Mouse (Mus musculus) urinary bladder, postnatal 36 days (tissue): ENCODE measurements around the gene Prkag3.

Experiments
- DNase-seq, 2 experiments: peaks; one replicate each; pipeline ENCODE4 v3.0.0; 2022; ENCODE audit warnings: low spot score in 2 of 2, mixed read lengths in 1 of 2

The Prkag3 gene

GRCm38 (mm10) chr1:74759773-74760172 lies 10.8 kb upstream of the Prkag3 start:
- peak in 1 of 2 experiments; percentile 51 for DNase-seq

DNA sequence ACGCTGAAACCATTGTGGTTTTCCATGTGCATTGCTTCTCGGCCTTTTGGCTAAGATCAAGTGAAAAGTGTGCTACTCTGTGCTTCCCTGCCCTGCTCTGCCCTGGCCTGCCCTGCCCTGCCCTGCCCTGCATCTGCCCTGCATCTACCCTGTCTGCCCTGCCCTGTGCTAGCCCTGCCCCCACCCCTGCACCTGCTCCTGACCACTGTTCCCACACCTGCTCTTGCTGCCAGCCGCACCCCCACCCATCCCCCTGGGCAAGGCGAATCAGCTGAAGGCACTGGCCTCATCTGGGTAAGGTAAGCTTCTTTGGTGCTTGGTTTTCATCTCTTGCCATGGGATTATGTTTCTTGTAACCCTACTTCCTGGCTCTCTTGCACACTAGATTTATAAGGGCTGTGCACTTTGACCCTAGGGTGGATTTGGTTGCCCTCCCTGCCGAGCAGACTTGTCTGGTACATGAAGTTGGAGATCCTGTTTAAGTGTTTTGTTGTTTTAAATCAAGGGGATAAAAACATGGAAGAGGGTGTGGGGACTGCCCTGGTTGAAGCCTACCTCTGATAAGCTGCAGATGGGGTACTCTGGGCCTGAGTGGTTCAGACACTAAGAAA lies 5.3 kb upstream of the Prkag3 start:
- no peak for DNase-seq

- no peak for DNase-seq
Observed at GRCm38 (mm10) chr1:74753266-74753974, 4.4 kb upstream of the Prkag3 start.

DNA sequence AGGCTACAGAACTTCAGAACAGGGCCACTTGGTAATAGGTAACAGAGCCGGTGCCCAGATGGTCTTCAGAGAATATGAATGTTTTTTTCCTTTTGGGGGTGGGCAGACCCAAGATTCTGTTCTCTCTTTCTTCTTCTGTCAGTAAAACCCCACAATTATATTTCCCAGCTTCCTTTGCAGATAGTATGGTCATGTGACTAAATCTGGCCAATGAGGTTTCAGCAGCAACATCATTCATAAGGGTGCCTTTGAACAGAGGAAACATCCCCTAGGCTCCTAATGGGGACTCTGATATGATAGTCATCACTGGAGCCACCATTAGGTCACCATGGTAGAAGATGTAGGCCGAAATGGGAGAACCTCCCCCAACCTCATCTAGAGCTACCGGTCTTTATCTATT lies 3.8 kb upstream of the Prkag3 start:
- DNase-seq = no peak

GRCm38 (mm10) chr1:74752150-74752549 lies 3.1 kb upstream of the Prkag3 start:
- no peak for DNase-seq

GRCm38 (mm10) chr1:74750683-74751082 lies 1.7 kb upstream of the Prkag3 start:
- no peak for DNase-seq

DNA sequence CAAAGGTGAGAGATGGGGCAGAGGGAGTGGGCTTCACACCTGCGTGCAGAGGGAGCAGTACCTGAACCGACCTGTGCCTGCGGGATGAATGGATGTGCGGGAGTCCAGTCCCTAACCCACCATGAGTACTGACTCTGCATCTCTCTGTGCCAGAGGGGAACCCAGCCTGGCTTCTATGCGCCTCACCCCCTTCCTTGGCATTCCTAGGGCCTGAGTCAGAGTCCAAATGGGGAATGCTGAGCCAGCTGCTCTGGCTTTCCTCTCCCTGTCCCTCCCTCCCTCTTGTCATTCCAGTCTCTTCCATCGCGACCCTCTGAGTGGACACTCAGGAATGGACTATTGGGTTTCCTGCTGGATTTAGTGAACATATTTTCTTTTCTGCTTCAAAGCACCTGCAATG lies 280 bp upstream of the Prkag3 start:
- peak; percentile 43 to 57 for DNase-seq

DNA sequence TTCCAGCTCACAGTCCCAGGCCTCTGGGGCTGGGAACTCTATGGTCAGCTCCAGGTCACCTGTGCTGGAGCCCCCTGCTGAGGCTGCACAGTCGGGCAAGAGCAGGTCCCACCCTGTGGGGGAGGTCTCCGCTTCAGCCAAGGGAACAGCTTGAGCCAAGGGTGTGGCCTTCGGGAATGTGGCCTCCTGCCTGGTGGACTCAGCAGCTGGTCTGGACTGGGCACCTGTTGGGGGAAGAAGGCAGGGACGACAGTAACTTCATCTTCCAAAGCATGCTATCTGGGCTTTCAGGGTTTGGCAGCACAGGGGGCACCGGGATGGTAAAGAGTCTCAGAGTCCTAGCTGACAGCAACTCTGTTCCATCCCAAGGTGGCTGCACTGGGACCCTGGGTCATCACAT lies 1.7 kb downstream of the Prkag3 start:
- no peak for DNase-seq

- DNase-seq = no peak
Observed at GRCm38 (mm10) chr1:74740846-74741245, 8.2 kb downstream of the Prkag3 start.

- DNase-seq = no peak
Observed at GRCm38 (mm10) chr1:74737500-74737899, 11.5 kb downstream of the Prkag3 start.

DNA sequence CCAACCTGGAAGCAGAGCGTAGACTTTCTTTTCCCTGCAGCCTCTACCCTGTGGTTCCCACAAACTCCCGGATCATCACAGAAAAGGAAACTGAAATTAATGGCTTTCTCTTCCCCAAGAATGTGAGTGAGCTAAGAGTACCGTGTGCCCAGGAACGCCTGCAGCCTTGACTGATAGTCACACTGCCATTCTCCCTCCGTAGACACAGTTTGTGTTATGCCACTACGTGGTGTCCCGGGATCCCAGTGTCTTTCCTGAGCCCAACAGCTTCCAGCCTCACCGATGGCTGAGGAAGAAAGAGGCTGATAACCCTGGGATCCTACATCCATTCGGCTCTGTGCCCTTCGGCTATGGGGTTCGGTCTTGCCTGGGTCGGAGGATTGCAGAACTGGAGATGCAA lies 12.0 kb downstream of the Prkag3 start:
- no peak for DNase-seq

GRCm38 (mm10) chr1:74728446-74728845 lies 20.6 kb downstream of the Prkag3 start:
- DNase-seq = no peak

- DNase-seq = no peak
Observed at GRCm38 (mm10) chr1:74726674-74727073, 22.3 kb downstream of the Prkag3 start.

DNA sequence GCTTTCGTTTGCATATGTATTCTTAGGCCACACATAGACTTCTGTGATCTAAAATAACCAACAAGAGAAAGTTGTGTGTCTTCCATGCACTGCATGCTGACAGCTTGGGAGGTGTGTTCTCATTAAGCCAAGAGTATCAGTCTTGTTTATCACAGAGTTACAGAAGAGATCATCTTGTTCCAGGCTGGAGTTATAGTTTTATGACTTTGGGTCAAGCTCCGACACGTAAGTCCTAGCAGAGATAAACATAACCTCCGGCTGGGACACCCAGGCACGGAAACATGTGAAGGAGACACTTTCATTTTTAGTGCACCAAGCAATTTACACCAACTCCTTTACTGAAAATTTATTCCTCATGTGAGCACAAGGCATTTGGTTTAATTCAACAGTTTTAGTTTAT lies 22.9 kb downstream of the Prkag3 start:
- DNase-seq = no peak

- no peak for DNase-seq
Observed at GRCm38 (mm10) chr1:74723748-74724147, 25.3 kb downstream of the Prkag3 start.

- DNase-seq = no peak
Observed at GRCm38 (mm10) chr1:74721657-74722056, 27.4 kb downstream of the Prkag3 start.

DNA sequence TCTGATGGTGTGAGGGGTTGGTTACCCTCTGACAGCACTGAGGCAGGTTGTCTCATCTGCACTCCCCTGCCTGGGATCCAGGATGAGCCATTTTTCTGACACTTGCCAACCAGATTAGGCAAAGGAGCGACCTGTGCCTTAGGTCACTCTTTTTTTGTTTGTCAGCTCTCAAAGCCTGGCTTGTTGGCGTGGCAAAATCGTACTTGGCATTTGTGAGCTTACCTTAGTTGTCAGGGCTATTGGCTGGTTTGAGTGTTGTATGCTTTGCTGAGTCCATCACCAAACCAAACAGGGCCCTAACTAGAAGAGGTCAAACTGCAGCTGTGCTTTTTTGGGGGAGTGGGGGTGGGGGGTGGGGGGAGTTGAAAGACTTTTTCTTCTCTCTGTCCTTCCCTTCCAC lies 29.7 kb downstream of the Prkag3 start:
- no peak for DNase-seq

DNA sequence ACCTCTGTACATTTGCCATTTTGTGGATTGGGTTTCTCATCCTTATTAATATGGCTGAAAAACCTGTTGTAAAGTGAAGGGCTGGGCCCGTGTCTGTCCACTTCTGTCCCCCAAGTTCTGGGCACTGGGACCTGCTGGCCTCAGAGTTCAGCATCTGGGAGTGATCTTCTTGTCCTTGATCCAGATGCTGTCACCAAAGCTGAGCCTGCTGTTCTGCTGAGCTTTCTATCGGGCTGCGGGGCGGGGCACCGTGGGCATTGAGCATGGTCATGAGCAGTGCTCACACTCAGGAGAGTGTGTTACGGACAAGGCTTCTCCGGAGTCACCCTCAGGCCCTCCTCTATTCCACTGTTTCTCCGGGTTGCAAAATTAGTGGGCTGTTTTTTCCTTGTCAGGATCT lies 30.9 kb downstream of the Prkag3 start:
- no peak for DNase-seq

DNA sequence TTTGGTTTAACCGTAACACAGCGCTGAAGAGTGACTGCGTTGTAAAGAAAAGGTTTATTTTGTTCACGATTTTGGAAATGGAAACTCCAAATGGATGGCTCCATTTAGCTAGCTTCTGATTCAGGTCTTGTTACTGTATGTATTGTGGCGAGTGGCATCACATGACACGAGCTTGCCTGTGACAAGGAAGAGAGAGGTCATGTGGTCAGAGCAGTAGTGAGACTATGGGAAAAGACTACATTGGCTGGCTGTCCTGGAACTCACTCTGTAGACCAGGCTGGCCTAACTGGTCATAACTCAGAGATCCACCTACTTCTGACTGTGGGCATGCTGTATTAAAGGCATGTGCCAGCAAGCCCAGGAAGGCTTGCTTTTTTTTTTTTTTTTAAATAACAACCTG lies 33.1 kb downstream of the Prkag3 start:
- DNase-seq = no peak

DNA sequence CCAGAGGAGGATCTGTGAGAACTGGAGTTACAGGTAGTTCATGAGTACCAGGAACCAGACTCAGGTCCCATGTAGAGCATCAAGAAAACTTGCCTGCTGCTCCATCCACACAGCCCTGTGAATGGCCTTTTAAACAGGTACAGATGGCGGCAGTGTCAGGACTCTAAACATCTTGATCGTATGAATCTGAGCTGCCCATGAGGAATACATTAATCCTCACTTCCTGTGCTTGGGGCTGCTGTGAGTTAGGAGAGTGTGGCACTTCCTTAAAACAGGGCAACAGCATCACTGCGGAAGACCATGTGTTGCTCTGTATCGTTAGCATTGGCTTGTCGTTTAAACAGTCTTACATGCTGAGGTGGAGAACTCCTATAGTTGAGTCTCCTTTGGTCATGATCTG lies 33.6 kb downstream of the Prkag3 start:
- DNase-seq = no peak

- no peak for DNase-seq
Observed at GRCm38 (mm10) chr1:74714967-74715366, 34.1 kb downstream of the Prkag3 start.

- no peak for DNase-seq
Observed at GRCm38 (mm10) chr1:74713859-74714730, 34.9 kb downstream of the Prkag3 start.
